Mouse (Mus musculus) kidney, postnatal 4 days (tissue): ENCODE data around the gene Atxn7l2.
A peak's percentile ranks its signal among the peaks of the same experiment; 100 is the strongest.

Source experiments
- DNase-seq, 2 experiments: peaks; one replicate each; pipeline ENCODE4 v3.0.0; 2021; ENCODE audit warnings: mixed read lengths in 2 of 2

Atxn7l2 gene

DNA sequence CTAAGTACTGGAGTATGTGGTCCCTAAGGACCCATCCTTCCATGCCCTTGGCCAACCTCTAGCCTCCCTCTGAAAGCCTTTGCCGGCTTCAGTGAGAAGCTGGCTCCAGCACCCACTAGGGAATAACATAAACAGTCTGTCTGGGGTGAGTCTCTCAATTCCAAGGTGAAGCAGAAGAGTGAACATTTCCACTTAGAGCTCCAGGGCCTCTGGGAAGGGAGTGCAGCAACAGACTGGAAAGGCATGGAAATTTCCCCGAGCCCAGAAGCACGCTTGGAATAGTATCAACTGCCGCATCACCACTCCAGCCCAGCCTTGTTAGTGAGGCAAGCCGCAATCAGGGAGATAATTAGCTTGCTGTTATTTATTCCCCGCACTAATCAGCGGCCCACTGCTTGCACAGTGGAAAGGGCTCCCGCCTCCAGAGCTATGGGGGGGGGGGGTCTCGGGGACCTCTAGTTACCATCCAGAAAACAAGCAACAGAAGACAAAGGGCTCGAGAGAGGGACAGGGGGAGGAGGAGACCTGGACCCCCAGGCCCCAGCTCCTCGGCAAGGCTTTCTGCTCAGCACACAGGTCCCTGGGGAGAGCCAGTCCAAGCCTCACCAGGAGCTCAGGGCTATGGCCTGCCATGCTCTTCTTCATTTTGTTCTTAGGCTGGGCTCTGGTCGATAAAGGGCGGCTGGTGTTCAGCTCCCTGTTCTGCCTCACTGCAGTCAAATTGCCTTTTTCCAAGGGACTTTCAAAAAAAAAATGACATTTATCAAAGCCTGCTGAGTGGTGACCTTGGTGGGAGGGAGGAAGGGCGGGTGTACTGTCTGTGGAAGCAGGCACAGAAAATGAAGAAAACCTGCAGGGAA lies 35.8 kb downstream of the Atxn7l2 start:
- peak; percentile 56 to 62 for DNase-seq

DNA sequence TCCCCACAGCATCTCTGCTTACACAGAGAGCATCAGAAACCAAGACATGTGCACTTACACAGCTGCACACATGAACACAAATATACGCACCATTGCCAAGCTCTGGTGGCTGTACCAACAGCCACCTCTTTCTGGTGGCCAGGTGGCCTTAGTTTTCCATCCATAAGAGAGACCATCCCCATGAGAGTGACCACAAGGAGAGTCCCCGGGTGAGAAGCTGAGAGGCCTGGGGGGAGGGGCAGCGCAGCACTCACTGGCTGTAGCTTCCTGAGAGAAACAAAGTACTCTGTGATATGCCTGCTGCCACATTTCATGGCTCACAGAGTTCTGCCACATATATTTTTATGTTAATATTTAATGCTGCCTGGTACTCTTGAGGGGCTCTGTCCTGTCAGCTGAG lies 41.5 kb downstream of the Atxn7l2 start:
- DNase-seq, result no peak

DNA sequence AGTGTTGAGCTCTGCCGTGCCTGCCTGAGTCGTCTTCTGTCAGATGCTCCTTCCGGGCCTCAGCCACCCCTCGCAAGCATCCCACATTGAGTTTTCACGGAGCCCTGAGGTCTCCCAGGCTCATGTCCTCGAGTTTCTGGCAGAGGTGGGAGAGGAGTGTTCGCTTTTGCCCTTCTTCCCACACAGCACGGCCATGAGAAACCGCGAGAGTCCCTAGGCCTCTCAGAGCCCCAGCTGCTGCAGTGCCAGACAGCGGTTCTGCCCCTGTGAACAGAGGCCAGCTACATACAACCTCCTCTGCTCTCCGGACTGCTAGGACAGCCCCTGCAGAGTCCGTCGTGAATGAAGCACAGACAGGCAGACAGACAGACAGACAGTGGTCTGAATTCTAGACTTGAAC lies 43.2 kb downstream of the Atxn7l2 start:
- peak; percentile 39 to 54 for DNase-seq

- DNase-seq, result peak; percentile 74 to 83
These were observed 44.1 kb downstream of the Atxn7l2 start for GRCm38 (mm10) chr3:108166486-108167211.

DNA sequence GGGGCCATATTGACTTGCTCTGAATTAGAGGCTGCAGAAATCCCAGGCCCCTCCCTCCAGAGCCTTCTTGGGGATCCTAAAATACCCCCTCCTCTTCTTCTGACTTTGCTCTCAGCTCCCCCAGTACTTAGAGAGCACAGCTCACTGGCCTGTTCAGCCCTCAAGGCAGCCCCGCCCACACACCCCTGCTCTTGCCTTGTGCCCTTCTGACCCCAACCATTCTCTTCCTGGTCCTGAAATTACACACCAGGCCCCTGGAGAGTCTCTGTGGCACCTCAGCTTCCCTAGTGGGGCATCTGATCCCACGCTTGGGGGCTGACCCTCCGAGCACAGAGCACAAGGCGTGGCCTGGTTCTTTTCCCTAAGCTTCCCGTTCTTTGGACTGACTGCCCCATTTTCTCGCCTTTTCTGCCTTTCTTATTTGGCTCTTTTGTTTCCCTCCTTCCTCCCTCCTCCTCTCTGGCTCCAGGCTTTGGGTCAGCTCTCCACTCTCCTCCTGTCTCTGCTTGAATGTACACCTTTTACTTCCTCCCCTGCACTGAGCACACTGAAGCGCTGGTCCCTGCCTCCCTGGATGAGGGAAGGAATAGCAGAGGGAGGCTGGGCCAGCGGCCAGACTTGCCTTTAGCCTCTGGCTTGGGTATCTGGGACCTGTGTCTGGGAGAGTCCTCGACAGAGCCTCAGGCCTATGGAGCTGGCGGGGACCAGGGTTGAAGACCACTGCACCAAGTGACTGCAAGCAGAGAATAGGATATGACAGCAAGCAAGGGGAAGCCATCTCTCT lies 45.0 kb downstream of the Atxn7l2 start:
- DNase-seq, result peak in 1 of 2 experiments; percentile 32

GRCm38 (mm10) chr3:108164807-108165206 lies 45.9 kb downstream of the Atxn7l2 start:
- peak; percentile 85 to 87 for DNase-seq

DNA sequence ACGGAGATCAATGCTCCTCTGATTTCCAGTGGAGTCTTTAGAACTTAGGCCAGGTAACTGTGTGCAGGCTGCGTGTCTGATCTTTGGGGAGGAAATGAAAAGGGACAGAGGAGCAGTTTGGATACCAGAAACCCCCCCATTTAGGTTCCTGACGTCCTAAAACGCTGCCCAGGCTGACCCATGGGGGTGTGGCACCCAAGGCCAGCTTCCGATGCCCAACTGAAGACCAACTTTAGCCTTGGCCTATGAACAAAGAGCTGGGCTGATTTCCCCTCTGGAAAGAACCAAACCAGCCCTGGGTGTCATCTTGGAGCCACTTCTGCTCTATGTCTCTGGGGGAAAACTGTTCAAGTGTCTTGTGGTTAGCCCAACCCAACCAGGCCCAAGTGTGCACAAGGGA lies 46.6 kb downstream of the Atxn7l2 start:
- no peak for DNase-seq

- no peak for DNase-seq
These were observed 52.2 kb downstream of the Atxn7l2 start for GRCm38 (mm10) chr3:108158383-108159037.

DNA sequence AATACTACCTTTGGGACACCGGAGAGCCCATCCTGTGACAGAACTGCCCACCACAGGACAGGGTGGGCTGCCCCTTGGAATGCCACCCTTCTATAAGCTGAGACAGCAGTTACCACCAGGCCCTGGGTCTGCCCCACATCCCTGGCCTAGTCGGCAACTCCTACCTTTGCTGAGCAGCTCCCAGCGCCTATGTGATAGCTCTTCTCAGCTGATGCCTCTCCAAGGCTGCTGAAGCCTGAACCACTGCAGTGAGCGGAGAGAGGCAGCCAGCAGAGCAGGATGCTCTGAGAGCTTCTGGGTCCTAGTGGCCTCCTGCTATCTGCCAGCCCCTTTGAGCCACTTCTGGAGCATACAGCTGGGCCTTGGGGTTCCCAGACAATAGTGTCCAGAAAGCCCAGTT lies 56.1 kb downstream of the Atxn7l2 start, which contains the start of gene Gpr61:
TSS of gene Gpr61 (minus strand) at position 227 of the 400 bp plus-strand sequence.
- no peak for DNase-seq

DNA sequence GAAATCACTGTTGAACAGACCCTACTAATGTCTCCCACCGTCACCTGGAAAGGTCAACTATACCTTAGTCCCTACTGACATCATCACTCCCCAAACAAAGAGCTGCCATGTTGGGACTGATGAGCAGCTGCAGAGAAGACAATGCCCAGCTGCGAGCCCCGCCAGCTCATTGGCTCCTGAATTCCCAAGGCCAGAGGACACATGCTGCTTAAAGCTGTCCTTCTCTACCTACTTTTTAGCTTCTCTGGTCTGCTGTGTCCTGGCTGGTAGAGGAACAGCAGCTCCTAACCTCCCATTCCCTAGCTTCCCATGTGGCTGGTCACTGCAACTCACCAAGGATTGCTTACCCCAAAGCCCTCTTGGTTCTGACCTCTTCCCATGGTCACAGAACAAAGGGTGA lies 58.4 kb downstream of the Atxn7l2 start:
- DNase-seq, result no peak
